Mouse (Mus musculus) spleen, adult 2 months (tissue): Measurements from ENCODE around the gene Acbd7.

ENCODE experiments used
- CTCF ChIP-seq: fragments of 200-500 bp; IDR thresholded peaks from 2 replicates; pipeline ENCODE4 v1.5.1; 2011; ENCODE audit warnings: mild to moderate bottlenecking, inconsistent platforms; ENCODE audit not compliant: insufficient read depth, insufficient read length, insufficient replicate concordance; ENCODE audit errors: extremely low read depth
- POLR2A ChIP-seq: fragments of 200-500 bp; IDR thresholded peaks from 2 replicates; pipeline ENCODE4 v1.6.1; 2011; ENCODE audit warnings: low read depth, low read length, inconsistent platforms

DNA sequence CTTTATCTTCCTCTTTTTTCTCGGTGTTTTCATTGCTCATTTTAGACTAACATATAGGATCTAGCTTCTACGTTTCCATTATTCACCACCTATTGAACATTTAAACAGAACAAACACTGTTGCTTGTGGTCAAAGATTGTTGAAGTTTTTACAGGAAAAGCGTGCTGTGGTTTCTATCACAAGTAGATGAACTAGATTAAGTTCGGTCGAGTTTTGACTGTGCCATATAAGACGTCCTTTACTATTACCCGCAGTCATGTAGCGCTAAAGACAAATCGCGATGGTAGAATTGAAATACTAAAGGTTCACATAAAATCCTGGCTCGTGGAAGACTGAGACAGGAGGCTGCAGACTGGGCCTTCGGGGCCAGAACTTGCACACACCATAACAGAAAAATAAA is 2.2 kb upstream of the Acbd7 start:
- TF ChIP-seq CTCF (no peak), POLR2A (no peak)
